In genomic region chr2:167856020-167856419, GRCm38 (mm10) we compare ENCODE assay signal across 20 mouse cellular contexts.
DNase-seq lines count a peak whose midpoint lies in the region; ATAC-seq lines count a peak whose summit lies in the region.
"Had no signal": no experiment of that assay in that cellular context is flagged by ENCODE, and none has a peak within 500 bp of the region (broad histone marks: within the 10 kb centered on the region; RNA-seq: fewer than 3 reads in every experiment).

No protein-coding gene starts in this region.

- no peaks in the 10 kb centered on the region for H3K9me3 ChIP-seq in intestine, embryonic 16.5 days (ENCODE audit: control insufficient read depth, low read length)
- no peaks in the 10 kb centered on the region for H3K9me3 ChIP-seq in intestine, embryonic 15.5 days
- no peaks in the 10 kb centered on the region for H3K9me3 ChIP-seq in lung, embryonic 16.5 days (ENCODE audit: control insufficient read depth, low read length)
- H3K9me3 ChIP-seq: embryonic facial prominence, embryonic 12.5 days; forebrain, embryonic 12.5 days; heart, embryonic 13.5 days had no signal

- no peak overlapping the region for H3K27ac ChIP-seq in intestine, embryonic 16.5 days (ENCODE audit: low read length)
- no peak overlapping the region for H3K27ac ChIP-seq in intestine, embryonic 15.5 days
- H3K27ac ChIP-seq in lung, embryonic 16.5 days (ENCODE audit: low read length) = peak overlapping the region; percentile 10; the same call in 1 of the 2 replicates
- H3K27ac ChIP-seq: embryonic facial prominence, embryonic 12.5 days; forebrain, embryonic 12.5 days; hindbrain, embryonic 14.5 days; liver, embryonic 14.5 days had no signal

- no peak overlapping the region for H3K9ac ChIP-seq in intestine, embryonic 16.5 days (ENCODE audit: low read depth, low read length)
- no peak overlapping the region for H3K9ac ChIP-seq in intestine, embryonic 15.5 days
- H3K9ac ChIP-seq in lung, embryonic 16.5 days (ENCODE audit: low read length) = 0 out of 2 replicates have a peak overlapping the region, but pooled peaks have one; percentile 27
- H3K9ac ChIP-seq: embryonic facial prominence, embryonic 12.5 days; forebrain, embryonic 12.5 days; hindbrain, embryonic 14.5 days; liver, embryonic 14.5 days had no signal

- H3K4me1 ChIP-seq in intestine, embryonic 16.5 days (ENCODE audit: control insufficient read depth, insufficient read depth, low read length) = peaks cover 46% of the 10 kb centered on the region
- H3K4me1 ChIP-seq in intestine, embryonic 15.5 days (replicated peaks) = peaks cover 48% of the 10 kb centered on the region
- H3K4me1 ChIP-seq in lung, embryonic 16.5 days (replicated peaks; ENCODE audit: control insufficient read depth, insufficient read depth, low read length) = peaks cover 37% of the 10 kb centered on the region

- WGBS in intestine, embryonic 16.5 days = 54% methylated on average over 3 of the region's 3 CpGs
- WGBS in intestine, embryonic 15.5 days = 44% methylated on average over 3 of the region's 3 CpGs
- 49% methylated on average over 3 of the region's 3 CpGs for WGBS in lung, embryonic 16.5 days

- H3K4me2 ChIP-seq in intestine, embryonic 16.5 days (ENCODE audit: low read depth, low read length) = no peak overlapping the region
- no peak overlapping the region for H3K4me2 ChIP-seq in intestine, embryonic 15.5 days (replicated peaks)
- no peak overlapping the region for H3K4me2 ChIP-seq in lung, embryonic 16.5 days (ENCODE audit: low read depth, low read length)
- H3K4me2 ChIP-seq: embryonic facial prominence, embryonic 12.5 days; forebrain, embryonic 12.5 days; heart, embryonic 13.5 days; hindbrain, embryonic 14.5 days; midbrain, embryonic 11.5 days had no signal

- peak; percentile 53 for DNase-seq in adrenal gland, adult 2 months
- no peak for DNase-seq in adrenal gland, postnatal 25 days
- DNase-seq in lung, postnatal 4 days = no peak
- no peak for DNase-seq in gastrocnemius, postnatal 36 days
- DNase-seq: cerebellum, adult 11-12 months; cerebellum, postnatal 10 days; gastrocnemius, postnatal 14 days; kidney, adult 9 months; kidney, postnatal 4 days had no signal

- intact Hi-C loops in gastrocnemius, postnatal 36 days (cut with DNase I) = no loop called here

- H3K27me3 ChIP-seq in intestine, embryonic 16.5 days (replicated peaks; ENCODE audit: control insufficient read depth, insufficient read depth, low read length) = no peaks in the 10 kb centered on the region
- H3K27me3 ChIP-seq in intestine, embryonic 15.5 days (replicated peaks) = no peaks in the 10 kb centered on the region
- H3K27me3 ChIP-seq in lung, embryonic 16.5 days (ENCODE audit: control insufficient read depth, insufficient read depth, low read depth, low read length) = no peaks in the 10 kb centered on the region
- H3K27me3 ChIP-seq: forebrain, embryonic 12.5 days; heart, embryonic 13.5 days had no signal

- H3K4me3 ChIP-seq in intestine, embryonic 16.5 days (ENCODE audit: low read length) = no peak overlapping the region
- no peak overlapping the region for H3K4me3 ChIP-seq in intestine, embryonic 15.5 days (replicated peaks)
- H3K4me3 ChIP-seq in lung, embryonic 16.5 days (ENCODE audit: low read length) = no peak overlapping the region
- H3K4me3 ChIP-seq: embryonic facial prominence, embryonic 12.5 days; forebrain, embryonic 12.5 days; heart, embryonic 13.5 days had no signal

- H3K36me3 ChIP-seq in intestine, embryonic 16.5 days (ENCODE audit: control insufficient read depth, insufficient read depth, low read length) = no peaks in the 10 kb centered on the region
- no peaks in the 10 kb centered on the region for H3K36me3 ChIP-seq in intestine, embryonic 15.5 days
- H3K36me3 ChIP-seq in lung, embryonic 16.5 days (ENCODE audit: control insufficient read depth, insufficient read depth, low read length) = no peaks in the 10 kb centered on the region
- H3K36me3 ChIP-seq: embryonic facial prominence, embryonic 12.5 days; forebrain, embryonic 12.5 days; heart, embryonic 13.5 days had no signal

- ATAC-seq in intestine, embryonic 16.5 days = 0 out of 2 replicates have a peak, but pooled peaks have one; percentile 11
- ATAC-seq in intestine, embryonic 15.5 days = no peak
- no peak for ATAC-seq in lung, embryonic 16.5 days (ENCODE audit: low read depth)
- ATAC-seq: inflammation-experienced regulatory T-cells, adult 6 months; lung, postnatal 0 days had no signal
